Mouse (Mus musculus) hindbrain, embryonic 12.5 days (tissue): ENCODE measurements around the gene Gm37240. TPM values are rescaled to one million over a fixed set of nuclear protein-coding genes. Genes with fewer than 3 reads are reported as not detected.

Experiments used
- ATAC-seq: fragments of 200-750 bp; cut with Nextera tagmentation; 2 replicates; pipeline ENCODE4 v1.8.0; 2017; ENCODE audit warnings: moderate TSS enrichment; ENCODE audit not compliant: low FRiP score
- H3K27ac ChIP-seq: fragments of 300-500 bp; sonication (generic); 2 replicates; pipeline ENCODE4 v1.5.1; 2016; ENCODE audit warnings: mild to moderate bottlenecking
- H3K27me3 ChIP-seq: fragments of 300-500 bp; sonication (generic); 2 replicates; pipeline ENCODE4 v1.6.1; 2016; ENCODE audit warnings: mild to moderate bottlenecking
- H3K36me3 ChIP-seq: fragments of 300-500 bp; sonication (generic); 2 replicates; pipeline ENCODE4 v1.6.1; 2016; ENCODE audit warnings: mild to moderate bottlenecking
- H3K4me1 ChIP-seq: fragments of 300-500 bp; sonication (generic); 2 replicates; pipeline ENCODE4 v1.6.1; 2016
- H3K4me2 ChIP-seq: fragments of 300-500 bp; sonication (generic); replicated peaks from 2 replicates; pipeline ENCODE4 v1.6.1; 2016; ENCODE audit warnings: mild to moderate bottlenecking
- H3K4me3 ChIP-seq: fragments of 300-500 bp; sonication (generic); 2 replicates; pipeline ENCODE4 v1.5.1; 2016; ENCODE audit warnings: mild to moderate bottlenecking
- H3K9ac ChIP-seq: fragments of 300-500 bp; sonication (generic); 2 replicates; pipeline ENCODE4 v1.6.1; 2016; ENCODE audit warnings: mild to moderate bottlenecking, moderate library complexity
- H3K9me3 ChIP-seq: fragments of 300-500 bp; sonication (generic); replicated peaks from 2 replicates; pipeline ENCODE4 v1.6.1; 2016; ENCODE audit warnings: mild to moderate bottlenecking
- WGBS: fragments of 180-500 bp; shearing (Covaris S2); methylation state at CpG from one replicate; pipeline ENCODE4 v1.1.7; 2016; 5-methylcytosine and 5-hydroxymethylcytosine counted together
- polyA plus RNA-seq: library from polyadenylated mRNA; unstranded; fragments of >200 nt; fragmentation: Nextera tagmentation; extraction: Ambion mirVana; gene quantifications from 2 replicates; pipeline ENCODE4 v1.2.1, GENCODE M21; 2016

Gm37240 gene
- polyA plus RNA-seq, 1 experiment from 2014 or later: 3.3 TPM

- WGBS: 61% methylated on average over 28 of the region's 28 CpGs
- no peak overlapping the region for H3K27ac ChIP-seq
- no peak overlapping the region for H3K9ac ChIP-seq
- H3K9me3 ChIP-seq: 0 out of 2 replicates have a peak, but pooled peaks cover 5% of the 10 kb centered on the region
- H3K27me3 ChIP-seq: 0 out of 2 replicates have a peak, but pooled peaks cover 2% of the 10 kb centered on the region
- no peak overlapping the region for H3K4me3 ChIP-seq
- H3K4me2 ChIP-seq: 0 out of 2 replicates have a peak overlapping the region, but pooled peaks have one; percentile 15
- H3K36me3 ChIP-seq: no peaks in the 10 kb centered on the region
- H3K4me1 ChIP-seq: peaks cover 7% of the 10 kb centered on the region
- no peak for ATAC-seq
Measured at GRCm38 (mm10) chr3:85174542-85175469, 712.5 kb downstream of the Gm37240 start.

DNA sequence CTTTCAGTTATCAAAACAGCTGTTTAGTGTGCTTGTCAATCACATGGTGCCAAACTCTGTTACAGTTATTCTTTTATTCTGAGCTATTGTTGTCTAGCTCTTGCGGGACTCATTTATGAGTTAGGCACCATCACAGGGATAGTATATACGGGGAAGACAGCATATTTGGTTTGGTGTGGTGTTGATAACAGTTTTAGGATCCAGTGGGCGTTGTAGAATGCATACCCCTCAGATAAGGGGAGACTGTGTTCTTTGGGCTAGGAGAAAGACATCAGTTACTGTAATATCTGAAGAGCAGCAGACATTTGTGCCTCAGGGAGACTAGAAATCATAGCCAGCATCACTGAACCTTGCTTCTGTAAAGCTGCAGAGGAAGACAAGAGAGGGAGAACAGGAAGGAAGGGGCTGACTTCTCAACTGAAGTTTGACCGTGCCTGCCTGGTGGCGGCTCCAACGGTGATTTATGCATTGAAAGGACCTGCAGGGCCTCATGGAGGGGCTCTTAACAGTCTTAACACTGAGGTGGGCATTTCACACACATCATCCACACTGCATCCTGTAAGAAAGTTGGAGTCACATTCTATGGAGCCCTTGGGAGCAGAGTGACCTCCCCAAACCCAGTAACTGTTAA lies 713.8 kb downstream of the Gm37240 start:
- 69% methylated on average over 6 of the region's 6 CpGs for WGBS
- Histone ChIP-seq H3K9ac (no peak overlapping the region), H3K4me1 (peaks cover 7% of the 10 kb centered on the region), H3K4me2 (no peak overlapping the region), H3K27me3 (0 out of 2 replicates have a peak, but pooled peaks cover 2% of the 10 kb centered on the region), H3K36me3 (no peaks in the 10 kb centered on the region), H3K4me3 (no peak overlapping the region), H3K9me3 (no peaks in the 10 kb centered on the region), H3K27ac (no peak overlapping the region)
- no peak for ATAC-seq

GRCm38 (mm10) chr3:85172532-85172931 lies 714.8 kb downstream of the Gm37240 start:
- Histone ChIP-seq H3K9me3 (no peaks in the 10 kb centered on the region), H3K27me3 (0 out of 2 replicates have a peak, but pooled peaks cover 2% of the 10 kb centered on the region), H3K9ac (no peak overlapping the region), H3K4me2 (no peak overlapping the region), H3K4me1 (peaks cover 7% of the 10 kb centered on the region), H3K36me3 (no peaks in the 10 kb centered on the region), H3K27ac (no peak overlapping the region), H3K4me3 (no peak overlapping the region)
- WGBS: 77% methylated on average over 11 of the region's 11 CpGs
- ATAC-seq: no peak

DNA sequence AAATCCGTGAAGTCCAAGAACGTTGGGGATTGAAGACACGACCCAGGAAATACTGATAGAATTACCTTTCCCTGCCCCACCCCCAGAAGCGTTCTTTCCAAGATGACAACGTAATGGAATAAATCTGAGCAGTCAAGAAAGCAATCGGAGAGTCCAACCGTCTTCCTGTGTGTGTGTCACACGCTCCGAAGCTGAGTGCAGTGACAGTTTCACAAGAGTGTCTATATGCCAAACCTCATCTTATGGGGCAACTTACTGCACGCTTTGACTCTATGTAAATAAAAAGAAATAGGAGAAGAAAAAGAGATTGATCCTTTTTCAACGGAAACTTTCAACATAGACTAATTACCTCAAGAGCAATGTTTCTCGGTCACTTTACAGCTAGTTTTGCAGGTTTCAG lies 715.2 kb downstream of the Gm37240 start:
- Histone ChIP-seq H3K27ac (no peak overlapping the region), H3K4me1 (peaks cover 7% of the 10 kb centered on the region), H3K9ac (no peak overlapping the region), H3K27me3 (0 out of 2 replicates have a peak, but pooled peaks cover 2% of the 10 kb centered on the region), H3K4me3 (no peak overlapping the region), H3K36me3 (no peaks in the 10 kb centered on the region), H3K9me3 (no peaks in the 10 kb centered on the region), H3K4me2 (no peak overlapping the region)
- 88% methylated on average over 12 of the region's 12 CpGs for WGBS
- ATAC-seq: no peak

- H3K36me3 ChIP-seq: no peaks in the 10 kb centered on the region
- no peak overlapping the region for H3K4me2 ChIP-seq
- H3K4me3 ChIP-seq: no peak overlapping the region
- ATAC-seq: no peak
- H3K27me3 ChIP-seq: 0 out of 2 replicates have a peak, but pooled peaks cover 2% of the 10 kb centered on the region
- H3K9me3 ChIP-seq: no peaks in the 10 kb centered on the region
- H3K27ac ChIP-seq: no peak overlapping the region
- 93% methylated on average over 2 of the region's 2 CpGs for whole genome bisulfite sequencing
- no peak overlapping the region for H3K9ac ChIP-seq
- no peaks in the 10 kb centered on the region for H3K4me1 ChIP-seq
Measured at GRCm38 (mm10) chr3:85168816-85169215, 718.5 kb downstream of the Gm37240 start.

DNA sequence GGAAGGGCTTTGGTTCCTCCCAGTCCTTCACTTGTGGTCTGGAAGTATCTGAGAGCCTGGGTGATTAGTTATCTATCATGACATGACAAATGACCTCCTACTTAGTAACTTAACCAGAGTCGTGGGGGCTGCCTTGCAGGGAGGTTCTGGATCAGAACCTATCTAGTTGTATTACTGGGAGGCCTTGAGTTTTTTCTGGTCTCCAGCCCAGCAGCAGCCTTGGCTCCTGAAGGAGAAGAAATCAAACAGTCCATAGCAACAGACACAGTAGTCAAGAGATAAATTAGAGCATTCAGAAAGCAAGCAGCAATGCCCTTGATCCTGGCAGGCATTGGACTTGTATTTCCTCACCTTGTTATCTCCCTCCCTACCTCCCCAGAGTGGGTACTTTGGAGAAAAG lies 722.4 kb downstream of the Gm37240 start:
- H3K9ac ChIP-seq: no peak overlapping the region
- H3K36me3 ChIP-seq: no peaks in the 10 kb centered on the region
- ATAC-seq: no peak
- no peaks in the 10 kb centered on the region for H3K27me3 ChIP-seq
- H3K27ac ChIP-seq: no peak overlapping the region
- no peak overlapping the region for H3K4me2 ChIP-seq
- H3K4me3 ChIP-seq: no peak overlapping the region
- no peaks in the 10 kb centered on the region for H3K4me1 ChIP-seq
- WGBS: 73% methylated on average over 1 of the region's 1 CpGs
- no peaks in the 10 kb centered on the region for H3K9me3 ChIP-seq

- no peak overlapping the region for H3K4me3 ChIP-seq
- H3K27ac ChIP-seq: no peak overlapping the region
- no peaks in the 10 kb centered on the region for H3K9me3 ChIP-seq
- no peak overlapping the region for H3K9ac ChIP-seq
- ATAC-seq: no peak
- no peaks in the 10 kb centered on the region for H3K4me1 ChIP-seq
- no peaks in the 10 kb centered on the region for H3K27me3 ChIP-seq
- H3K4me2 ChIP-seq: no peak overlapping the region
- H3K36me3 ChIP-seq: no peaks in the 10 kb centered on the region
- WGBS: 85% methylated on average over 5 of the region's 5 CpGs
Measured at GRCm38 (mm10) chr3:85163396-85163795, 723.9 kb downstream of the Gm37240 start.

DNA sequence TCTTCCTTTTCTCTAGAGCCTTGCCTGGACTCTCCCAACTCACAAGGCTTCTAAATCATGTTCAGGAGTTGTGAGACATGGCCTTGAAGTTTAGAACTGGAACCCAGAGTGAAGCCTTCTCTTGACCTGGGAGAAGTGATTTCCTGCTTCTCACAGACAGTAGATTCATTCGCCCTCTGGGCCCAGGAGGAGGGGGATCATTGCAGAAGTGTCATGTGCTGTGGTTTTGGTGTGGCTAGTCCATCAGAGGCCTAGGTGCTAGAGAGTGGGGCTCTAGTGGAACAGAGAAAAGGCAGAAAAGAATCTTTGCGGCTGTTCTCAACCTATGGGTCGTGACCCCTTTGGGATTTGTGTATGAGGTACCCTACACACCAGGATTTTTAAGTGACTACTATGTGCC lies 724.9 kb downstream of the Gm37240 start:
- Histone ChIP-seq H3K9me3 (no peaks in the 10 kb centered on the region), H3K9ac (no peak overlapping the region), H3K4me2 (no peak overlapping the region), H3K36me3 (no peaks in the 10 kb centered on the region), H3K27me3 (no peaks in the 10 kb centered on the region), H3K27ac (no peak overlapping the region), H3K4me3 (no peak overlapping the region), H3K4me1 (no peaks in the 10 kb centered on the region)
- ATAC-seq: no peak
- 90% methylated on average over 3 of the region's 3 CpGs for WGBS

DNA sequence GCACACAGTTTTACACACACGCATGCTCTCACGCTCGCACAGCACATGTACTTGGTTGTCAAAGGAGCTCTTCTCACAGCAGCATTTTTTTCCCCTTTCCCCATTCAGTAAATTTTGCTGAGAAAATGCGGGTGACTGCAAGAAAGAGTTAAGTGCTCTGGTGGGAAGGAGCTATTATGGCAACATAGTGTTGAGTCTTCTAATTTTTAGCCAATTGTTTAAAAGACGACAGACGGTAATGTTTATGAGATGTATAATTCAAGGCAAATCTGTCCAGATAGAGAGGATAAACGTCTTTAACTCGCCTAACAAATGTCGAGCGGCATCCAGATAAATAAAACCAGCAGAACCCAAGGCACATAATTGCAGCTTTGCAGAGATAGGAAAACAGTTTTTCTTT lies 726.5 kb downstream of the Gm37240 start:
- 84% methylated on average over 10 of the region's 10 CpGs for WGBS

GRCm38 (mm10) chr3:85159631-85160030 lies 727.7 kb downstream of the Gm37240 start:
- no peak overlapping the region for H3K27ac ChIP-seq
- WGBS: 77% methylated on average over 6 of the region's 6 CpGs

More for the DNA sequence above, 726.5 kb downstream of the Gm37240 start:
- H3K4me2 ChIP-seq: no peak overlapping the region
- no peak overlapping the region for H3K4me3 ChIP-seq
- ATAC-seq: no peak
- no peaks in the 10 kb centered on the region for H3K9me3 ChIP-seq
- H3K27ac ChIP-seq: no peak overlapping the region
- H3K4me1 ChIP-seq: no peaks in the 10 kb centered on the region
- H3K36me3 ChIP-seq: no peaks in the 10 kb centered on the region
- no peak overlapping the region for H3K9ac ChIP-seq
- no peaks in the 10 kb centered on the region for H3K27me3 ChIP-seq

DNA sequence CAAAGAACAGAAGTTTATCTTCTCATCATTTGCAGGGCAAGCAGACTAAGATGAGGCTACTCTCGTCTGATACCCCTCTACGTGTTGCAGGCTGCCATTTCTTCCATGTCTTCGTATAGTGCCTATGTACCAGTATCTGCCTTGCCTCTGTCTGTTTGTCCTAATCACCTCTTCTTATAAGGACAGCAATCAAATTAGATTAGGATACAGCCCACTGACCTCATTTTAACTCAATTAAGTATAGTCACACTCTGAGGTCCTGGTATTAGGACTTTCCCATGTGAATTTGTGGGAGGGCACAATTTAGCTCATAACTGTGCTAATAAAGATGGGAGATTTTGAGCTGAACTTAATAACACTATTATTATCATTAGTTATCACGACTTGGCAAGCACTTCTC lies 738.5 kb downstream of the Gm37240 start:
- Histone ChIP-seq H3K36me3 (no peaks in the 10 kb centered on the region), H3K4me1 (no peaks in the 10 kb centered on the region), H3K27ac (no peak overlapping the region), H3K4me3 (no peak overlapping the region), H3K9me3 (no peaks in the 10 kb centered on the region), H3K4me2 (no peak overlapping the region), H3K27me3 (no peaks in the 10 kb centered on the region), H3K9ac (no peak overlapping the region)
- WGBS: 80% methylated on average over 4 of the region's 4 CpGs
- no peak for ATAC-seq

More at GRCm38 (mm10) chr3:85159631-85160030, 727.7 kb downstream of the Gm37240 start:
- H3K4me3 ChIP-seq: no peak overlapping the region
- H3K4me2 ChIP-seq: no peak overlapping the region
- no peaks in the 10 kb centered on the region for H3K4me1 ChIP-seq
- no peak for ATAC-seq
- no peaks in the 10 kb centered on the region for H3K9me3 ChIP-seq
- H3K36me3 ChIP-seq: no peaks in the 10 kb centered on the region
- no peaks in the 10 kb centered on the region for H3K27me3 ChIP-seq
- H3K9ac ChIP-seq: no peak overlapping the region

GRCm38 (mm10) chr3:85148038-85148550 lies 739.2 kb downstream of the Gm37240 start:
- H3K9ac ChIP-seq: no peak overlapping the region
- H3K27ac ChIP-seq: no peak overlapping the region
- no peak overlapping the region for H3K4me2 ChIP-seq
- H3K4me3 ChIP-seq: no peak overlapping the region
- no peaks in the 10 kb centered on the region for H3K4me1 ChIP-seq
- H3K27me3 ChIP-seq: no peaks in the 10 kb centered on the region
- H3K9me3 ChIP-seq: no peaks in the 10 kb centered on the region
- WGBS: 86% methylated on average over 6 of the region's 6 CpGs
- ATAC-seq: no peak
- H3K36me3 ChIP-seq: no peaks in the 10 kb centered on the region
